Mouse (Mus musculus) gastrocnemius, postnatal 14 days (tissue): ENCODE results near the gene Ghrhr. TPM values are rescaled to one million over a fixed set of nuclear protein-coding genes. Genes with fewer than 3 reads are reported as not detected.

Source experiments
- DNase-seq: peaks from one replicate; pipeline ENCODE4 v3.0.0; 2021; ENCODE audit warnings: mixed read lengths
- intact Hi-C: fragments of 180-260 bp; cut with DNase I; formaldehyde crosslinking; loops from one replicate; pipeline ENCODE4 v1.15.1; 2025; ENCODE audit warnings: low total_unique reads
- long read RNA-seq, 2 experiments: library from polyadenylated mRNA; stranded (forward); transcript quantifications; one replicate each; pipeline ENCODE4 v2.0.0; 2021
- total RNA-seq, 2 experiments: library from RNA; stranded (reverse); gene quantifications; 2 replicates each; pipeline ENCODE4 v1.2.3; 2021

Gene Ghrhr
- total RNA-seq = not detected
- long read RNA-seq, experiment 1 = 0 reads
- long read RNA-seq, experiment 2 = 0 reads

DNA sequence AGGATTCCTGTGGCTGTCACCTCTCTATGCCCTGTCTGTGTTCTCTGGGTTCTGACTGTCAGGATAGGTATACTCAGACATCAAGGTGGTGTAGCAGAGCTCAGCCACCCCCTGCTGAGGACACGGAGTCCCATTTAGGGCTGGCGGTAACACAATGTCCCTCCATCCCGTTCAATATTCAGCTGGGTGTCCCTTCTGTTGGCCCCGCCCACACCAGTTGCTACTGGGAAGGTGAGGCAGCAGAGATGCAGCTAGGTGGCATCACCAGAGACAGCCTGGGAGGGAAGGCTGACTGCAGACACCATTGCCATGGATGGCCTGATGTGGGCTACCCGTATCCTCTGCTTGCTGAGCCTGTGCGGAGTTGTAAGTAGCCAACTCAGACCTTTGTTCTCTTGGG, at the start of gene Ghrhr:
Gene Ghrhr (plus strand): TSS at position 220 of the 400 bp plus-strand sequence.
- intact Hi-C loops = no loop called here
- DNase-seq = no peak

DNA sequence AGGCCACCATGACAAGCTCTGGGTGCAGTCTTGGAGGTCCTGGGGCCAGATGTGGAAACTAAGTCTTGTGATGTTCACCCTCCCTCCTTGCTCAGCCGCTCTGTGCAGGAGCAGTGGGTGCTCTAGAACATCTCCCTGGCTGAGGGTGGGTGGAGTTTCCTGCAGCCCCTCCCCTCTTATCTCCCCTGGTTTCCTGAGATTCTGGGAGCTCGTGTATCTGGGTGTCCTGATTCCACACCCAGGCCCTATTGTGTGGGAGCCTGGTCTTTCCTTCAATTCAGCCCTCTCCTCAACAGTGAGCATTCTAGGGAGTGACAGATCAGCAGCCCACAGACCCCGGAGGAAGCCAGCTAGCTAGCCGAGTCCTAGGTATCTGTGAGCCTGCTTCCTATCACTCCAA, 49.8 kb upstream of the Ghrhr start:
- no peak for DNase-seq
- intact Hi-C loops = no loop called here

DNA sequence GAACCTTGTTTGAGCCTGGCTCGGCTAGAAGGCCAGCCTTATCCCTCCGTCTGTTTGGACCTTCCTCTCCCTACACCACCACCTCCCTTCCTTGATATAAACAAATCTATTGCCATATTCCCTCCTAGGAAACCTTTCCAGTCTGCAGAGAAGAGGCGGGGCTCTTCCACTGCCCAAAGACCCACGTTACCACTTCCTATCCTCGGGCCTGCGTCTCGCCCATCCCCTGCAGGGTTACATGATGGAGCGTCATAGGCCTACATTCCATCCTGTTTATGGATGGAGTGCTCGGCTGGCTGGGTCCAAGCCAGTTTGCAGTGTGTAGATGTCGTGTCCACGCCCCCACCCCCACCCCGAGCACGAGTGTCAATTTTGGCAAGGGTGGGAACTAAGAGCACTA, 48.8 kb upstream of the Ghrhr start:
- DNase-seq = no peak
- intact Hi-C loops = no loop called here

- intact Hi-C loops = no loop called here
- no peak for DNase-seq
Observed at GRCm38 (mm10) chr6:55328179-55328578, 47.9 kb upstream of the Ghrhr start.

DNA sequence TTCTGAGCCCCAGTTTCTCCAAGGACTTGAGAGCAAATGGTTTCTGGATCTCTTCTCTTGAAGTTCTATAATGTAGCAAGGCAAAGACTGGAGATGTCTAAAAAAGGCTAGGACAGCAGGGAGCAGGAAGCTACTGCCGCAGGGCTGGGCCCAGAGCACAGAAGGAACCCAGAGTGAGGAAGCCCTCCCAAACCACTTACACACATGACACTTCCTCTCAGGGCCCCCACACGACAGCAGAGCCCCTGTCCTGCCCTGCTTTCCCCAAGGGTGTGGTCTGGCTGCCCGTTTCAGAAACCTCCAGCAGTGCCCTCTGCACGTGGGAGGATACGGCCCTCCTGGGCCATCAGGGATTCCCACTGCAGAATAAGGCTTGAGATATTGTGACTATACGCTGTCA, 44.8 kb upstream of the Ghrhr start:
- DNase-seq = no peak
- intact Hi-C loops = no loop called here

DNA sequence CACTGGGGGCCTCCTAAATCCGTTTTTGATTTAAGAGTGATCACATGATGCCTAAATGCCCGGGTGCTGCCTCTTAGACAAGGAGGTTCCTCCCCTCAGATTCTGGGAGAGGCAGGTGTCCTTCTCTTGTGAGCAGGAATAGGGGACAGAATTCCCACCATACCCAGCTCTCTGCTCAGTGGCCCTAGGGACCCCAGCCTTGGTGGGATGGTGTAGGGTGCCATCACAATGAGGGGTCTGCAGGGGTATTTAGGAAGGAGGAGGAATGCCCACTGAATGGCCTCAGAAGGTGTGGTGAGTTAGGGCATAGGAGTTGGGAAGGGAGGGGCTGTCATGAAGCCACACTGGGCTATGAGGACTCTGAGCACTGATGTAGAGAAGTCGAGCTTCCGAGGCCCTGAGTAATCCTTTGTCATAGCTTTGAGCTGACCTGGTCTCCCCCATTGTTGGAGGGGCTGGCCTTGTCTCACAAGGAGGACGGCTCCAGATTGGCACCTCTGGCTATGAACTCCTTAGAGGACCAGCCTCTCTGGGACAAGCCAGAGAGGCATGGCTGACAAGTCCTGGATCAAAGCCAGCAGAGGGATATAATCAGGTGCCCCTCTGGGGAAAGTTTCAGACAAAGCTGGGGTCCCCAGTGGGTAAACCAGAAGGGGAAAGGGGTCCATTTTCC, 43.9 kb upstream of the Ghrhr start:
- intact Hi-C loops = no loop called here
- DNase-seq = no peak

DNA sequence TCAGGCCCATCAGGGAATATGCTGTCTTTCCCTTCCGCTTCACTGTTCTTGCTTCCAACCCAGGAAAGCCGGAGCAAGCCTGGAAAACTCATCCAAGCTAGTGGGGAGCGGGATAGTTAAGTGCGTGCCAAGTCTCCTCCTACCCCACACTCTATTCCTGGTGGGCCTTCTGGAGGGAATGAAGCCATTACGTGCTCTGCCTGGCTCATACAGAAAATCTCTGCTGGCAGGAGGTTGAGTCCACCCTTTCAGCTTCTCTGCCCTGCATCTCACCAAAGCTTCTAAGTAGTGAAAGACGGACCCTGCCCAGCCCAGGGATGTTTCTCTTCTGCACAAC, 43.4 kb upstream of the Ghrhr start:
- no peak for DNase-seq
- intact Hi-C loops = no loop called here

DNA sequence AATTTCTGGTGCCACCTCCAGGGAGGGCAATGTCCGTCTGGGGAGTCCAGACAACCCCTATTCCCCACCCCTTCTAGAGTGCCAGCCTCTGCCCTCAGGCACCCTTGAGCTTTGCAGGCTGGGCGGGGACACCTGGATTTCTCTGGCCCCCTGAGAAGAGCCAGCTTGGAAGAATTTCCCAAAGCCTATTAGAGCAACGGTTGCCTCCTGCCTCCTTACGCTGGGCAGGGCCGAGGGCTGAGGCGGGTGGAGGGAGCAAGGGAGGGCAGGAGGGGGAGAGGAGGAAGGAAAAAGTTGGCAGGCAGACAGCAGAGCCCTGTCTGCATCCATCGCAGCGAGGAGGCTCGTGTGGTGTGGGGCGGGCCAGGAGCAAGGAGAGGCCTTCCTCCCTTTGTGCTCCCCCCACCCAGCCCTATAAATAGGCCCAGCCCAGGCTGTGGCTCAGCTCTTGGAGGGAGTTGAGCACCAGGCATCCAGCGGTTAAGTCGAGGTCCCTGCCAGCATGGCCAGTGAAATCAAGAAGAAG, 40.0 kb upstream of the Ghrhr start, which contains the start of gene Aqp1:
Gene Aqp1 (plus strand): TSS at position 444 of the 526 bp plus-strand sequence.
- DNase-seq = peak; percentile 69
- intact Hi-C loops = no loop called here

- DNase-seq = no peak
- intact Hi-C loops = no loop called here
Observed at GRCm38 (mm10) chr6:55337242-55337641, 38.9 kb upstream of the Ghrhr start.

GRCm38 (mm10) chr6:55338077-55338476, 38.0 kb upstream of the Ghrhr start:
- intact Hi-C loops = no loop called here
- no peak for DNase-seq

- DNase-seq = no peak
- intact Hi-C loops = no loop called here
Observed at GRCm38 (mm10) chr6:55338934-55339825, 36.9 kb upstream of the Ghrhr start.

DNA sequence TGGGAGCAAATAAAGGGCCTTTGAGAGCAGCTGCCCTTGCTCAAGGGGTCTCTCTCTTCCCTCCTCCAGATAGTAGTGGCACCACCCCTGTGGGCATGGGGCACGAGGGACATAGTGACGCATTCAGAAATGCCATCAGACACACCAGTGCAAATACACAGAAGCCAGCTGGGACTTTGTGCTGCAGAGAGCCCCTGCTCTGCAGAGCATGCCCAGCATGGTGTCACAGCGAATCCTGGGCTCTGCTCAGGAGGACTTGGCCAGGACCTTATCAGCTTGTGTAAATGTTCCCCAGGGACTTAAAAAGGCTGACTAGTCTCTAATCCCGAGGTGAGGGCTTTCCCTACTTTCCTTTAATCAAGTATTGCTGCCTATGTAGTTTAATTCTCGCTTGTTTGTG, 34.4 kb upstream of the Ghrhr start:
- intact Hi-C loops = no loop called here
- DNase-seq = no peak

DNA sequence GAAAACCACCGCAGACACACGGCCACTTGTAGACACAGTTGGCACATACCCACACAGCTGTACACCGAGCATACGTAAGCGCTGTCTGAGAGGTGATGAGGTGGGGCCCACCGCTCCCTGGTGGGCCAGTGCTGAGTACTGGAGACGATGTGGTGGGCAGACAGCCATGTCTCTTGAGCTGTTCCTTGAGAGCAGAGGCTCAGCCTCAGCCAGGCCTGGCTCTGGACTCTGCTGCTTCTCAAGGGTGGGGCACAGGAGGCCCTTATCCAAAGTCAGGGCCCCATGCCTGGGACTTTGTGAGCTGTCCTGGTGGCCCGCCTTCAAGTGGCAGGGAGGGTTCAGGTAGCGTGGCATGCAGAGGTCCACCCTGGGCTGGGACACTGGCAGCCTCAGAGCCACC, 33.8 kb upstream of the Ghrhr start:
- intact Hi-C loops = no loop called here
- DNase-seq = peak; percentile 66

GRCm38 (mm10) chr6:55343446-55343845, 32.6 kb upstream of the Ghrhr start:
- DNase-seq = no peak
- intact Hi-C loops = no loop called here

DNA sequence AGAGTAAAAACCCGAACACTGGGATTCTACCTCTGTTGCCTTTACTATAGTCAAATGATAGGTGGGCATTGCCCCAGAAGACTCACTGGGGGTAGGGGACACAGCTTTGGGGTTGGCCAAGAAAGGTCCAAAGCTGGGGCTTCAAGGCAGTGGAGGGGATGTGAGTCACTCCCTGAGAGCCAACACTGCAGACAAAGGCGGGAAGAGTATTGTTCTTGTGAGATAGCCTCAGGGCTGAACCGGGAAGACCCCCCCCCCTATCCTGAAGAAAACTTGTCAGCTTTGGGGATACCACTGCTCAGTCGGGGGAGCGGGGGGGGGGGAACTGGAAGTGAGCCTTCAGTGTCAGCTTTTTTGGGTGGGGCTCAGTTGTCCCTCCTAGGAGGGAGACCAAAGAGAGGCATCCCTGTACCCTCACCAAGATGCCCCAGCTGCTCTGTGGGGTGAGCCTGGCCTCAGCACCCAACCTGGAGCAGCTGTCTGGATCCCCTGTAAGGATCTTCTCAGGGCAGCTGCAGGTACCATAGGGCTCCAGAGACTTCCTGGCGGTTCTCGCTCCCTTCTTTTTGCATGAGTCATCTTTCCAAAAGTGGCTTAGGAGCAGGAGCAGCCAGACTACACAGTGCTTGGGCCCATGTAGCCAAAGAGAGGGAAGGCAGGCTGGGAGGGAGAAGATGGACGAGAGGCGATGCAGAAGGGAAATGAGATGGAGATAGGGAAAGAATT, 31.6 kb upstream of the Ghrhr start:
- no peak for DNase-seq
- intact Hi-C loops = no loop called here

DNA sequence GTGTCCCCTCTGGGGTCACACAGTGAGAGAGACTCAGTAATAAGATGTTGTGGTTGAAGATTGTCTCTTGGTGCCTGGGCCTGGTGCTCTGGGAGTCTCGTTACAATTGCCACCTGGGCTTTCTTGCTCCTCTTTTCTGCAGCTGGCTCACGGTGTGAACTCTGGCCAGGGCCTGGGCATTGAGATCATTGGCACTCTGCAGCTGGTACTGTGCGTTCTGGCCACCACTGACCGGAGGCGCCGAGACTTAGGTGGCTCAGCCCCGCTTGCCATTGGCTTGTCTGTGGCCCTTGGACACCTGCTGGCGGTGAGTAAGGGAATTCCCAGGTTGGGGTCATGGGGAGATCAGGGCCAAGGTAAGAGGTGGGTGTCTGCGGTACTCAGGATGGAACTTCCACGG, 30.8 kb upstream of the Ghrhr start:
- intact Hi-C loops = no loop called here
- no peak for DNase-seq

- no peak for DNase-seq
- intact Hi-C loops = no loop called here
Observed at GRCm38 (mm10) chr6:55346491-55346890, 29.6 kb upstream of the Ghrhr start.

- intact Hi-C loops = no loop called here
- no peak for DNase-seq
Observed at GRCm38 (mm10) chr6:55347711-55348571, 28.2 kb upstream of the Ghrhr start.

DNA sequence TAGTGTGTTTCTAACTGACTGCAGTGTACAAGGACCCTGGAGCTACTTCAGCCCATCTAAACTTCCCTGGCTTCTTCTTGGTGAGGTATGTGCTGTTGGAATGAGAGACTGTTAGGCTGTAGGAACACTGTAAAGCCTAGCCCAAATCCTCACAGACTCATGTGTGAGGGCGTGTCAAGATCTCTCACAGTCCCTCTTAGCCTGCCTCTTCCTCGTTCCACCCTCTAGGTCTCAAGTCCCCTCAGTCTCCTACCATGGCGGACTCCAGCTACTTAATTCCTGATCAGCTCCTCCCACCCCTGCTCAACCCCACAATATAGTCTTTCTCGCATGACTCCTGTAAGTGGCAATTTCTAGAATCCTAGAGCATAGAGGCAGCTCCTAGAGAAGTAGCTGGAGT, 26.9 kb upstream of the Ghrhr start:
- no peak for DNase-seq
- intact Hi-C loops = no loop called here
